Mouse (Mus musculus) heart, postnatal 0 days (tissue): ENCODE measurements around the gene Smim6. TPM values are rescaled to one million over a fixed set of nuclear protein-coding genes. Genes with fewer than 3 reads are reported as not detected.

Experiments
- ATAC-seq: fragments of 200-750 bp; cut with Nextera tagmentation; 2 replicates; pipeline ENCODE4 v1.8.0; 2017; ENCODE audit warnings: low read depth, moderate number of reproducible peaks, moderate library complexity; ENCODE audit not compliant: insufficient read depth
- DNase-seq: peaks from one replicate; pipeline ENCODE4 v3.0.0-alpha.2; 2016; ENCODE audit warnings: low spot score
- H3K27ac ChIP-seq: fragments of 300-500 bp; sonication (generic); 2 replicates; pipeline ENCODE4 v1.5.1; 2014; ENCODE audit warnings: low read depth, mild to moderate bottlenecking
- H3K27me3 ChIP-seq: fragments of 300-500 bp; sonication (generic); 2 replicates; pipeline ENCODE4 v1.6.1; 2014; ENCODE audit warnings: low read length, mixed read lengths; ENCODE audit not compliant: control insufficient read depth, insufficient read depth
- H3K36me3 ChIP-seq: fragments of 300-500 bp; sonication (generic); replicated peaks from 2 replicates; pipeline ENCODE4 v1.6.1; 2014; ENCODE audit warnings: low read length, mixed read lengths; ENCODE audit not compliant: control insufficient read depth, insufficient read depth
- H3K4me1 ChIP-seq: fragments of 300-500 bp; sonication (generic); 2 replicates; pipeline ENCODE4 v1.6.1; 2014; ENCODE audit warnings: antibody characterized with exemption; ENCODE audit not compliant: control insufficient read depth, insufficient read depth
- H3K4me2 ChIP-seq: fragments of 300-500 bp; sonication (generic); 2 replicates; pipeline ENCODE4 v1.6.1; 2014; ENCODE audit warnings: low read depth, mild to moderate bottlenecking, low read length, moderate library complexity
- H3K4me3 ChIP-seq: fragments of 300-500 bp; sonication (generic); 2 replicates; pipeline ENCODE4 v1.5.1; 2014; ENCODE audit warnings: low read depth, low read length
- H3K9ac ChIP-seq: fragments of 300-500 bp; sonication (generic); replicated peaks from 2 replicates; pipeline ENCODE4 v1.6.1; 2014; ENCODE audit warnings: low read depth, low read length, mixed read lengths
- H3K9me3 ChIP-seq: fragments of 300-500 bp; sonication (generic); replicated peaks from 2 replicates; pipeline ENCODE4 v1.6.1; 2016; ENCODE audit warnings: low read length; ENCODE audit not compliant: control insufficient read depth
- CTCF ChIP-seq: IDR thresholded peaks from 2 replicates; pipeline ENCODE4 v1.5.1; 2016; ENCODE audit warnings: antibody characterized with exemption, control low read depth, low read depth
- EP300 ChIP-seq: IDR thresholded peaks from 2 replicates; pipeline ENCODE4 v1.6.1; 2016; ENCODE audit warnings: antibody characterized with exemption, low read depth
- WGBS: fragments of 180-500 bp; shearing (Covaris S2); extraction: QIAGEN DNeasy Blood & Tissue Kit; methylation state at CpG from one replicate; pipeline ENCODE4 v1.1.7; 2014; 5-methylcytosine and 5-hydroxymethylcytosine counted together
- polyA plus RNA-seq: library from polyadenylated mRNA; unstranded; fragments of >200 nt; fragmentation: Nextera tagmentation; extraction: Ambion mirVana; gene quantifications from 2 replicates; pipeline ENCODE4 v1.2.1, GENCODE M21; 2015
- total RNA-seq: library from RNA; depleted of rRNA; stranded (reverse); fragments of >200 nt; gene quantifications from 2 replicates; pipeline ENCODE4 v1.2.3, GENCODE M21; 2014; ENCODE audit warnings: low replicate concordance

The Smim6 gene
- total and polyA plus RNA-seq, 2 experiments from 2014 or later = 0.98 TPM; not detected in 1

GRCm38 (mm10) chr11:115894755-115895520 lies 16.9 kb upstream of the Smim6 start:
- Histone ChIP-seq H3K27ac (no peak overlapping the region), H3K27me3 (no peaks in the 10 kb centered on the region), H3K4me2 (no peak overlapping the region), H3K36me3 (peaks cover 23% of the 10 kb centered on the region), H3K9ac (no peak overlapping the region), H3K4me3 (no peak overlapping the region), H3K4me1 (0 out of 2 replicates have a peak, but pooled peaks cover 4% of the 10 kb centered on the region), H3K9me3 (no peaks in the 10 kb centered on the region)
- DNase-seq = peak; percentile 75
- ATAC-seq = peak; percentile 62
- no peak for TF ChIP-seq EP300
- peak; percentile 78 for TF ChIP-seq CTCF
- 52% methylated on average over 14 of the region's 14 CpGs for whole genome bisulfite sequencing

- Histone ChIP-seq H3K27ac (peak overlapping the region; percentile 98; the same call in 1 of the 2 replicates), H3K4me2 (no peak overlapping the region), H3K36me3 (peaks cover 18% of the 10 kb centered on the region), H3K27me3 (no peaks in the 10 kb centered on the region), H3K4me1 (peaks cover 24% of the 10 kb centered on the region), H3K4me3 (no peak overlapping the region), H3K9me3 (no peaks in the 10 kb centered on the region), H3K9ac (no peak overlapping the region)
- 75% methylated on average over 7 of the region's 7 CpGs for WGBS
- no peak for ATAC-seq
- no peak for TF ChIP-seq EP300
- no peak for TF ChIP-seq CTCF
- no peak for DNase-seq
Observed at GRCm38 (mm10) chr11:115898446-115898845, 13.4 kb upstream of the Smim6 start.

- no peak overlapping the region for H3K4me2 ChIP-seq
- H3K9ac ChIP-seq = no peak overlapping the region
- 8% methylated on average over 4 of the region's 4 CpGs for WGBS
- H3K9me3 ChIP-seq = no peaks in the 10 kb centered on the region
- TF ChIP-seq EP300 = no peak
- TF ChIP-seq CTCF = peak; percentile 70
- DNase-seq (peak; percentile 68), ATAC-seq (no peak)
- H3K27ac ChIP-seq = peak overlapping the region; percentile 98
- H3K36me3 ChIP-seq = peaks cover 14% of the 10 kb centered on the region
- no peak overlapping the region for H3K4me3 ChIP-seq
- H3K4me1 ChIP-seq = peaks cover 28% of the 10 kb centered on the region
- H3K27me3 ChIP-seq = no peaks in the 10 kb centered on the region
Observed at GRCm38 (mm10) chr11:115898886-115899285, 12.9 kb upstream of the Smim6 start.

- Histone ChIP-seq H3K36me3 (peaks cover 12% of the 10 kb centered on the region; the same call in 1 of the 2 replicates), H3K27me3 (no peaks in the 10 kb centered on the region), H3K4me1 (peaks cover 36% of the 10 kb centered on the region), H3K27ac (peak within 1 kb of the TSS; percentile 98), H3K9ac (peak within 1 kb of the TSS; percentile 60), H3K4me2 (peak within 1 kb of the TSS; percentile 71), H3K4me3 (peak within 1 kb of the TSS; percentile 57), H3K9me3 (no peaks in the 10 kb centered on the region)
- 19% methylated on average over 16 of the region's 16 CpGs for WGBS
- DNase-seq (peak; percentile 92), ATAC-seq (peak; percentile 73)
- peak; percentile 24; the same call in 1 of the 2 replicates for TF ChIP-seq CTCF
- TF ChIP-seq EP300 = no peak; the same call in 1 of the 2 replicates
Observed at GRCm38 (mm10) chr11:115899486-115900266, 12.1 kb upstream of the Smim6 start, which contains the start of gene Smim5. Gene Smim5, plus strand, starts transcription at chr11:115899966.

- H3K4me3 ChIP-seq = peak overlapping the region; percentile 57
- ATAC-seq (no peak), DNase-seq (no peak)
- peak overlapping the region; percentile 71 for H3K4me2 ChIP-seq
- no peaks in the 10 kb centered on the region for H3K27me3 ChIP-seq
- H3K36me3 ChIP-seq = peaks cover 16% of the 10 kb centered on the region
- peak overlapping the region; percentile 98 for H3K27ac ChIP-seq
- no peak for TF ChIP-seq CTCF
- no peak for TF ChIP-seq EP300
- H3K4me1 ChIP-seq = peaks cover 46% of the 10 kb centered on the region
- no peaks in the 10 kb centered on the region for H3K9me3 ChIP-seq
- H3K9ac ChIP-seq = peak overlapping the region; percentile 60
- 34% methylated on average over 8 of the region's 8 CpGs for WGBS
Observed at GRCm38 (mm10) chr11:115900561-115901337, 11.1 kb upstream of the Smim6 start.
